Mouse (Mus musculus): ENCODE data around the gene Gng10.

The Gng10 gene

DNA sequence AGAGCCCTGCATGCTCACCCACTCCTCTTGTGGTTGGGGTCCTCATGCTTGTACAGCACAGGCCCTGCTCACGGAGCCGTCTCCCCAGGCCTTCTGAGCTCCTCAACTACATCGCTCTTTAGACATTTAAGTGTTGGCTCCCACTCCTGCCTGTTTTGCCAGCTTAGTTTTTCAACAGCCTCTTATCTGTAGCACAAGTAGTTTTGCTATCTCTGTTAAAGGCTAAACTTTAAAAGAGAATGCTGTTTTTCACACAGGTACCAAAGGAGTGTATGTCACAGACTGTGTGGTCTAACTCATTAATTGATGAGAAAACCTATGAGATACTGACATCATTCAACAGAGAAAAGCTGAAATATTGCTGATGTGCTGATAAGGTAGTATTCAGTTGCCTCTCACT lies 23.4 kb upstream of the Gng10 start:
- no peak for DNase-seq (ENCODE audit: inconsistent age in 2 of 2, low spot score in 1 of 2)

DNA sequence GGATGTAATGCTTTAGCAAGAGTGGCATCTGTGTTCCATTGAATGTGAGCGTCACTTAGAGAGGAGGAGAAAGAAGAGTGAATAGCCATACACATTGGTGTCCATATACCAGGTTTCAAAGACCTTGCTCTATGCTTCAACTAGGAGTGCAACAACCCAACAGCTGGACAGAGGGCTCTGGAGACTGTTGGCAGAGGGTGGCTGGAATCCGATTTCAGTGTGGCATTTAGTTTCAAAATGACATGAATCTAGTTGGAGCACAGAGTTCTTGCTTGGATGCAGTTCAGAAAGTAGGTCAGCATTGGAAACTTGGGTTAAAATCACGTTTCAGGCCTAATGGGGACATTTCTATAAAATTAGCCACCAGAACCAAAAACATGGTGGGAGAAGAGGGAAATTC lies 19.7 kb upstream of the Gng10 start:
- DNase-seq (ENCODE audit: inconsistent age in 2 of 2, low spot score in 1 of 2), result peak in 1 of 2 experiments; percentile 40

DNA sequence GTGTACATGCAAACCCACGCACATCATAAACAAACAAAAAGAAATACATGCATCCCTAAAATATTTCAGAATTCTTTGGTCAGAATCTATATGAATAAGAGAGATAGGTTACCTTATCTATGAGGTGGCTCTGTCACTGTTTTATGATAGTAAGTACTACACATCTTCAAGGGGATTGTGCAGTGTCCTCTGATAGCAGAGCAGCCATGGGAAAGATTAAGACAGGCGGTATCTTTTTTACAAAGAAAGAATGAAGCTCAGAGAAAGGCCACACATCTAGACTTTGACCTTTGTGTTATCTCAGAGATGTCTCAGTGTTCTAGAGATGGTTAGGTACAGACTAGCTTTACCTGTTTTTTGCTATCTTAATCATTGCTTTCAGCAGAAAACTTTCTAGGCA lies 18.0 kb upstream of the Gng10 start:
- no peak for DNase-seq (ENCODE audit: inconsistent age in 2 of 2, low spot score in 1 of 2)

DNA sequence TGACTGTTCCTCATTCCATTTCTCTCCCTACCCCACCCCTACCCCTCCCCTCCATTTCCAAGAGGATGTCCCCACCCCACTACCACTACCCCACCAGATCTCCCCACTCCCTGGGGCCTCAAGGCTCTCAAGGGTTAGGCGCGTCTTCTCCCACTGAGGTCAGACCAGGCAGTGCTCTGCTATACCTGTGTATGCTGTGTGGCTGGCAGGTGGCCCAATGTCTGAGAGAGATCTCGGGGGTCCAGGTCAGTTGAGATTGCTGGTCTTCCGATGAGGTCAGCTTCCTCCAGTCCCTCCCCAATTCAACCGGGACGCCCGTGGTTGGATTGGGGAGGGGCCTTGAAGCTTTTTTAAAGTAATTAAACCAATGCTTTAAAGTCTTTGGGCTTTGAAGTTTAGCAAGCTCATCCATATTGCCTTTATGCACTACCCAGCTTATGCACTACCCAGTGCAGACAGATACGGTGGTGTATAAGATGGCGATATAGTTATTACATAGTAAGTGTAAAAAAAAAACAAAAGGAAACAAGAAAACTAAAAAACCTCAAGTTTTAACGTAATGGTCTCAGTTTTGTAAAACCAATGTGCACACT lies 467 bp upstream of the Gng10 start:
- DNase-seq (ENCODE audit: inconsistent age in 2 of 2, low spot score in 1 of 2), result peak; percentile 21 to 35

DNA sequence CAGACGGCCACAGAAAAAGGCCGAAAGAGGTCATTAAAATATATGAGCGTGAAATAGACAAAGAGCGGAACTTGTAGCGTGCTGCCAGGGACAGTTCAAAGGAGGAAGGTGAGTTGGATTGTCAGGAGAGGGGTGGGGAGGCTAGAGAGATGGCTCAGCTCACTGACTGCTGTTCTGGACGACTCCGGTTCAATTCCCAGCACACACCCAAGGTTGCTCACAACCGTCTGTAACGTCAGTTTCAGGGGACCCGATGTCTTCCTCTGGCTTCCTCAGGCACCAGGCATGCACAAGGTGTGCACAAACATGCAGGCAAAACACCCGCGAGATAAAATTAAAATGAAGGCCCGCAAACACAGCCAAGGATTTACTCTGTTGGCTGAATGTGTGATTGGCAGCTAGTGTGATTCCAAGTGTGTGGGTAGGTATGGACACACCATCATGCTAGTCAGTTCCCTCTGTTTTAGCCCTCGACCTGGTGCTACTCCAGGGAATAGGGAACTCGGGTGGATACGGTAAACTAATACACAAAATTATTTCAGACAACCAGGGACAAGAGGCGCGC lies 980 bp downstream of the Gng10 start:
- peak in 1 of 2 experiments; percentile 39 for DNase-seq (ENCODE audit: inconsistent age in 2 of 2, low spot score in 1 of 2)

DNA sequence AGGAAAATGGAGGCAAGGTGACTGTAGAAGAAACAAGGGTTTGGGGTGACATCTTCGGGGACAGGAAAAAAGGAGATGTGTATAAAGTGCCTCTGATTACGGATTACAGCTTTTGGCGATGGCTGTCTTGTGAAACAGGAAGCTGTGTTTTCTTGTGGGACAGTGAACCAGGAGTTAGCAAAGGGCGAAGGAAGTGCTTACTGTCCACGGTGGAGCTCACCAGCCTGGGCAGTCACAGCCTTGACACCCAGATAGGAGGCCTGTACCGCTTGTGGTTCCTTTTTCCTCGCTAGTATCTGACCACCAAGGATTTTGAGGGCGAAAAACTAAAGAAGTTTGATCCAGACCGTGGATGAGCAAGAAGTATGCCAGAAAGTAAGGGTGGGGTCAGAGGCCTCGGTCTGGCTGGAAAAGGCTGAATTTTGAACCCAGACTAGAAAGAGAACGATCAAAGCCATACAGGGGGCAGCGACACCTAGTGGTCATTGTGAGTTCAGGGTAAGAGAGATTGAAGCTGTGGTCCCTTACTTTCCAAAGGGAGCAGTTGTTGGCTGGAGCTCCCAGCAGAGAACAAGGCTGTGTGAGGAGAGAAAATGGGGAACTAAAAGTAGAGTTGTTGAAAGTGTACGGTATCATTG lies 1.7 kb downstream of the Gng10 start:
- peak; percentile 78 to 92 for DNase-seq (ENCODE audit: inconsistent age in 2 of 2, low spot score in 1 of 2)

DNA sequence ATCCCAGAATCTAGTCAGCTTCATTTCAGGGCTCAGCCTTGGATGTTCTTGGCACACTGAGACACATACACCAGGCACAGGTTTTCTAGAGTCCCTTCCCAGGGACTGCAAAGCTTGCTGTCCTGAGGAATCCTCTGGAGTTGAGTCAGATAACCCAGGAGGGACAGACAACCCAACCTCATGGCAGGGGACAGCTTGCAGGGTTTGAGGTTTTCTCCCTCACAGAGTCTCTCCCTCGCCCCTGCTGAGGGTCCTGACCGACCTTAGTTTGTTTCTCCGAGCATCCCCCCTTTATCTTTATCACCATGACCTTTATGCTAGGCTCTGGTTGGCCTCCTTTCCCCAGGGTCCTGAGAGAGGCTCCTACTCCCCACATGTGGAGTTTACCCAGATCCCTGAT lies 2.6 kb downstream of the Gng10 start:
- no peak for DNase-seq (ENCODE audit: inconsistent age in 2 of 2, low spot score in 1 of 2)

DNA sequence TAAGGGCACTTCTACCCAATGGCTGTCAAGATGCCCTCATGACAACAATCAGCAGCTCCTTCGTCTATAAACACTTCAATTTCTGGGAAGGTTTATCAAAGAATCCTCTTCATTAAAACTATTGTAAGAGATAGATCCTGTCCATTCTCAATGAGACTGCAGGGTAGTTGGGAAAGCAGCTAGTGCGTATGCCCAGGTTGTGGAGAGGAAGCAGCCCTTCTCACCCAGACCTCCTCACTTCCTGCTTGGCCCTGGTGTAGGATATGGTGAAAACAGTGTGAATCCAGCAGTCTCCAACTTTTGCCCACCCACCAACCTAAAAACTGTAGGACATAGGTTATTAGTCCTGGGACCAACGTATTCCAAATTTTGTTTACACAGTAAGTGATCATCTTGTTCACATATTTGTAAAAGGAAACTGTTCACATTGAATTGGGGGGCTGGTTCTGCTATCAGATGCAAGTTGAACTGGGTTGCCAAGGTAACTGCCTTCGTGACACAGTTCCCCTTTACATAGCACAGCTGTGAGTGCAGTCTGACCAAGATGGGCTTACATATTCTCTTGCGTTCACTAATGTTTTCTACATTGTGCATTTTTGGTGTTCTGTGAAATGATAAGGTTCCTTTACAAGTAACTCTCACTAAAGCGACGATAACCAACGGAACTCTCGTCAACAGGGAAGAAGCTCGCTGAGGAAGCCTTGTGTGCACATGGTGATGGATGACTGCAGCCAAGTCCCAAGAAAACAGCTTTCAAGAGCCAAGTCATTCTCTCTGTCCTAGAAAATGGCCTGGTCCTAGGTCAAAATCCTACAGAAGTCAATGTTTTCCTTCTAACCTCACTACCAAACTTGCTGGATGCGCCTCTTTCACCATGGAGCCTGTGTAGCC lies 5.8 kb downstream of the Gng10 start:
- no peak for DNase-seq (ENCODE audit: inconsistent age in 2 of 2, low spot score in 1 of 2)

DNA sequence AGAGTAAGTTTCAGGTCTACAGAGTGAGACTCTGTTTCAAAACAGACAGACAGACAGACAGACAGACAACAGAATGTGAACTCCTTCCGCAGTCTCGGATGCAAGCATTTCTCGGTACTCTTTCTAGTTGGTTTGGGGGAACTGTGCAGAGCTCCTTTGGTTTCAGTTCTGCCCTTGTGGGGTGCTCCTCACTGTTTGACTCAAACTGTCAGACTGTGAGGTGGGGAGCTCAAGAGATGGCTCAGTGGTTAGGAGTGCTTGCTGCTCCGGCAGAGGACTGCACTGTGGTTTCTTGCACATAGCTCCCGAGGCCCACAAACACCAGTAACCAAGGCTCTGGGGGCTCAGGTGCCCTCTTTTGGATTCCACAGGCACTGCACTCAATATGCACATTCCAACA lies 8.2 kb downstream of the Gng10 start:
- no peak for DNase-seq (ENCODE audit: inconsistent age in 2 of 2, low spot score in 1 of 2)

DNA sequence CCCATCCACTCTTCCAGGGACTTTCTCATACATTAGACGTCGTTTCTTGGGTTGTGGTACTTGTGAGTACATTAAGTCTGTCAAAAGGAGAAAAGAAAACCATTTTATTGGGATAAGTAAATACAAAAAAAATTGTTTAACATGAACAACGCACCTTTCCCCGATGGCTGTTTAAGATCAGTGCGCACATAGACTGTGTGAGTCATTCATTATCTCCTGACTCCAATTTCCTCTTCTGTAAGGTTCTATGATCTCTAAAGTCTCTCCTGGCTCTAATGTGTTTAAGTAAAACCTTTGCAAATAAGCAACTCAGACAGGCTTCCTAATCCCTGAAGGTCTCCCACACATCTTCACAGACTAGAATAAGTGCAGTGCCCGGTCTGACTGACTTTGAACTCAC lies 9.0 kb downstream of the Gng10 start:
- no peak for DNase-seq (ENCODE audit: inconsistent age in 2 of 2, low spot score in 1 of 2)

DNA sequence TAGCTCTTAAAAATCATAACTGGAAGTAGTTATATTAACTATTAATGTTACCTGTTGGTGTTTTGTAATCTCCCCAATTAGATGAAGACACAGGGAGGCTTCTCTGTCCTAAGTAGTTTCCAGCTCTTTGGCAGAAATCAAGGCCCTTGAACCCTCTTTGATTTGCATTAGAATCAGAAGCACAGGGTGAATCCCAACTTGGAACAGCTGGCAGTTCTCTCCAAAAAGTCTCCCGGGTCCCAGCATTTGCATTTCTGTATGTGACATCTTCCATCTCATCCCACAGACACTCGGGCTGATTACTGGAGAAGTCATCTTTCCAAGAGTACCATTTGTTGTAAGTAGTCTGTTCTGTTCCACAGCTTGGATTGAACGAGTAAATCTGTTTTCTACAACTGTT lies 12.3 kb downstream of the Gng10 start:
- DNase-seq (ENCODE audit: inconsistent age in 2 of 2, low spot score in 1 of 2), result no peak

DNA sequence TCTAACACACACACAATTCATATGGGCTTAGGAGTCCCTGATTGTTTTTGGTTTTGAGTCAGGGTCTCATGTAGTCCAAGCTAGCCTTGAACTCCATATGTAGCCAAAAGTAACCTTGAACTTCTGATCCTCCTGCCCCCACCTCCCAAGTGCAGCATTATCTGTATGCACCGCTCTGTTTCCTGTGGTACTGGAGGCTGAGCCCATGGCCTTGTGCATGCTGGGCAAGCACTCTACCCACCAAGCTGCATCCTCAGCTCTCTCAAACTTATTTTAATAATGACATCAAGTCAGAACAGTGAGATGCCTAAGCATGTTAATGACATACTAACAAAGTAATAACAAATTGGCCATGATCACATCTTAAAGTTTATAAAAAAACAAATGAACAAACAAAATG lies 16.2 kb downstream of the Gng10 start:
- DNase-seq (ENCODE audit: inconsistent age in 2 of 2, low spot score in 1 of 2), result no peak

DNA sequence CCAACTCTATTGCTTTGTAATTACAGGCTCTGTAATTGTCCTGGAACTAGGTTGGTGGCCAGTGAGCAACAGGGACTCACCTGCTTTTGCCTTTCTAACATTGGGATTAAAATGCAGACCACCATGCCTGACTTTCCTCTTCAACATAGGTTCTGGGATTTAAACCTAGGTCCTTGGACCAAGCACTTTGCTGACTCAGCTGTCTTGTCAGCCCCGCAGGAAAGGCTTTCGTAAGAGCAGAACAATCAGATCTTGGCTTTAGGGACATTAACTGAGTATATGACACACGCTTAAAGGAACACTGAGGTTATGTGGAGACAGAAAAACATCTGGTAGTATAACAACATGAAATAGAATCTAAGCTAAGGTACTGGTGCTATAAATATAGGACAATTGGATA lies 23.0 kb downstream of the Gng10 start:
- no peak for DNase-seq (ENCODE audit: inconsistent age in 2 of 2, low spot score in 1 of 2)

DNA sequence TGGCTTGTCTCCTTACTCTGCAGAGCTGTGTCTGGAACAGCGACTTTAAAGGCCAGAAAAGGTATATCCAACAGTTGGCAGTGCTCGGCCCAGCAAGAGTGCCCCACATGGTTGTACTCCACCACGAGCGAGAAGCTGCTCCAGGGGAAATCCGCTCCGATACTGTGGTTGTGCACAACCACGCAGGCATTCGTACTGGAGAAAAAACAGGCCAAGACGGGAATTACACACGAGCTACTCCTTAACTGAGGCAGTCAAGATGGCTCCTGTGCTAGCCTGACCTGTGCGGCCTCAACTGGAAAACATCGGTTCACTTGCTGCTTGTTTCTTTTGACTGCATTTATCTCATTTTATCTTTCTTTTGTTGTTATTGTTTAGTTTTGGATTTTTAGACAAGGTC lies 27.6 kb downstream of the Gng10 start:
- DNase-seq (ENCODE audit: inconsistent age in 2 of 2, low spot score in 1 of 2), result no peak

DNA sequence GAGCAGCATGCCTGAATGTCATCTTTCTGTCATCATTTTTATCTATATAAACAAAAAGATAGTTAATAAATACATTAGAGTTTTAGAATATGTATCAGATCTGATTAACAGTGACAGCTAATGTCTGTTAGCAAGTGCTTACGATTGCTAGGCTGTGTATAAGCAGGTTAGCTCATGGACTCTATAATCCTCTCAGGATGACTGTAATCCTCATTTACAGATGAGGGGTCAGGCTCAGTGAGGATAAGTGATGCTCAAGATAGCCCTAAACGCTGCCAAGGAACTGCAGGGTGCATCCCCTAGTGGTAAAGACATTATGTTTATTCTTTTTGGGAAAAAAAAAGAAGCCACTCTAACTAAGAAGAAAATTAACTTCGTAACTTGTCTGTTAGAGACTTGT lies 34.4 kb downstream of the Gng10 start:
- no peak for DNase-seq (ENCODE audit: inconsistent age in 2 of 2, low spot score in 1 of 2)

DNA sequence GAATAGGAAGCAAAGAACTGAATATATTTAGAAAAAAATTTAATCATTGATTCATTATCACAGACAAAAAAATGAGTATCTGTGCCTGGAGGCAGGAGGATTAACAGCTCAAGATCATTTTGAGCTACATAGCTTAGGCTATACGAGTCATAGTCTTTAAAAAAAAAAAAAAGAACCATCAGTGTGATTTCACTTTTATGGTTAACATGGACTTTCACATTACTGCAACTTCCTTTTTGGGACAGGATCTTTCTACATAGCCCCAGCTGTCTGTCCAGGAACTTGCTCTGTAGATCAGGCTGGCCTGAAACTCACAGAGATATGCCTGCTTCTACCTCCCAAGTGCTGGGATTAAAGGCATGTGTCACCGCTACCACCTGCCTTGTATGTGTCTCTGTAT lies 48.5 kb downstream of the Gng10 start:
- no peak for DNase-seq (ENCODE audit: inconsistent age in 2 of 2, low spot score in 1 of 2)

DNA sequence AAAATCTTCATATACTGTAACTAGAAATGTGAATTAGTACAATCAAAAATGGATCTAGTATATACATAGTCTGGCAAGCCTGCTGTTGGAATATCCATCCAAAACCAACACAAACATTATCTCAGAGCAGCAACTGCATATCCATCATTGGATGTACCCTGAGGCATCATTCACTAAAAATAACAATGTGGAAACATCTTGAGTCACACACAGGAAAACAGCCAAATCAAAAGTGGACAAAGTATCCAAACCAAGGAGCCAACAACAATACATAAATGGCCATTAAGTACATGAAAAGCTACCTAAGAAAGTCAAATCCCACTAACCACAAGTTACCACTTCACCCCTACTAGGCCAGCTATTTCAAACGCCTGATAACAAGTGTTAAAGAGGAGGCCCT lies 54.5 kb downstream of the Gng10 start:
- DNase-seq (ENCODE audit: inconsistent age in 2 of 2, low spot score in 1 of 2), result no peak
